Mouse (Mus musculus) adrenal gland, adult (tissue): ENCODE results near the gene Enox1.

Experiments
- DNase-seq, 2 experiments: peaks; one replicate each; pipeline ENCODE4 v3.0.0; 2022 to 2023; ENCODE audit warnings: low spot score in 1 of 2; ENCODE audit not compliant: inconsistent age in 2 of 2

The Enox1 gene

GRCm38 (mm10) chr14:77662273-77662672, 505.7 kb downstream of the Enox1 start:
- DNase-seq = no peak

- DNase-seq = no peak
Observed at GRCm38 (mm10) chr14:77662994-77663393, 506.4 kb downstream of the Enox1 start.

- DNase-seq = no peak
Observed at GRCm38 (mm10) chr14:77668096-77668495, 511.5 kb downstream of the Enox1 start.

DNA sequence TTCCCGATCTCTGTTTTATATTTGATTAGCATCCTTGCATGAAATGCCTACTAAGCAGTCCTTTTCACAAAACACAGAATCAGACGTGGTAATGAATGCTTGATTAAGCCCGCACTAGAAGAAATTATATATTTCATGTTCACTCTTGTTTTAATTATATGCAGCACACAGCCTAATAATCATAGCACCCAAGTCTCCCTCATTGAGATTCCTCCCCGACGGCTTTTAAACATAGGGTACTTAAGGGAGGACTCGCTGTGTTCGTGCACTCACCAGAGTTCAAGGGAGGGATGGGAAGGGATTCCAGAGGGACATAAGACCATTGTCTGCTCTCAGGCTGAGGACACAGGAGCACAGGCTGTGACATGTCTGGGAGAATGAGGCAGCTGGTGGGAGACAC, 512.9 kb downstream of the Enox1 start:
- DNase-seq = no peak

GRCm38 (mm10) chr14:77670945-77671344, 514.4 kb downstream of the Enox1 start:
- no peak for DNase-seq

GRCm38 (mm10) chr14:77671961-77672360, 515.4 kb downstream of the Enox1 start:
- no peak for DNase-seq

DNA sequence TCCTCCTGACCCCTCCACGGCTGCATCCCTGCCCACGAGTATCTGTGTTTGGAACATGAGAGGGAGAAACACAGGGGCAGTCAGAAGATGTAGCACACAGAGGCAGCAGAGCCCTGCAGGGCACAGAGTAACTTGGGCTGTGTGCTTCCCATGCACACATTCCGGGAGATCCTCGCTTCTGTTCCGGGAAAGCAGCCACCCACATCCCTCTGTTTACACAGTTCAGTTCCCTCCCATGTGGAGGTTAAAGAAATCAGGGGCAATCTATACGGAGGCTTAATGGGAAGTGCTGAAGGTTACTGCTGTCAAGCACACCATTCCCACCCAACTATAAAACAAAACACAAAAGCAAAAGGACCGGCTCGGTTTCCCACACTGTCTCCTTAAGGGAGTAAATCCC, 516.6 kb downstream of the Enox1 start:
- DNase-seq = no peak

DNA sequence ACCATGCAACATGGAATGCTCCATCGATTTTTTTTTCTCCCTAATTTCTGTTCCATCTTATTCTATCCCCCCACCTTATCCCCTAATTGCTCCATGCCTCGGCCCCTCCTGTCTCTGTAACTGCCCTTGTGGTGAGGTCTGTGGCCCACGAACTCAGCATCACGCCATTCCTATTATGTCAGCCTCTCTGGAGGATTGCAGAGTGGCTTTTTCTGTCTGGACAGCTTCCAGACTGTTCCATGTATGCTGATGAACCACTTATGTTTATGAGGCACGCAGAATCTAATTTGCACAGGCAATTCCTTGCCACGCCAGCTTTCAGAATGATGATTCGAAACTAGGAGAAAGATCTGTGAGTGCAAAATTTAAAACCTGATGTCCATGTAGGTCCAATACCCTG, 521.4 kb downstream of the Enox1 start:
- DNase-seq = no peak

DNA sequence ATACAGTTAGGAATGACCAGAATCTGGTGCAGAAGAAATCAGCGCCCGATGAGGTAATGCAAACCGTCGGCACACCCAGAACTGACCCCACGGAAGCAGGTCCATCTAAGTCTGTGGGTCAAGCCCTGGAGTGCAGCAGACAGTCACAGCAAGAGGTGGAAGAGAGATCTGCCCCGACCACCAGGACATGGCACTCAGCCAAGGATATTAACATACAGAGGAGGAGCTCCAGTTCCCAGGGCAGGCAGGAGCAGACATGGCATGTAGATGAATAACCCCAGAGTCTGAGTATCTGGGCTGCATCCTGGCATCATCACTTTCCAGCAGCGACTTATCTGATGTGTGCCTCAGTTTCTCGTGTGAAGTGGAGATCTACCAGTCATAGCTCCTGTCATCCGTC, 523.3 kb downstream of the Enox1 start:
- no peak for DNase-seq

GRCm38 (mm10) chr14:77682888-77683555, 526.5 kb downstream of the Enox1 start:
- no peak for DNase-seq

DNA sequence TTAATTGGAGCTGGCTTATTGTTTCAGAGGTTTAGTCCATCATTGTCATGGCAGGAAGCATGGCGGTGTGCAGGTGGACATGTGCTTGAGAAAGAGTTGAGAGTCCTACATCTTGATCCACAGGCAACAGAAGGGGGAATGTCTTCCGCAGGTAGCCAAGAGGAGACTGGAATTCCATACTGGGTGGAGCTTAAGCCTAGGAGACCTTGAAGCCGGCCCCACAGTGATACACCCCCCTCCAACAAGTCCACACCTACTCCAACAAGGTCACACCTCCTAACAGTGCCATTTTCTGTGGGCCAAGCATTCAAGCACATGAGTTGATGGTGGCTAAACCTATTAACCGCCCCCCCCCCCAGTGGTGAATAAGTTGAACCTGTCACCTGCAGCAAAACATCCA, 533.3 kb downstream of the Enox1 start:
- DNase-seq = no peak

GRCm38 (mm10) chr14:77705006-77705405, 548.4 kb downstream of the Enox1 start:
- DNase-seq = no peak

- DNase-seq = peak; percentile 30 to 72
Observed at GRCm38 (mm10) chr14:77706511-77707246, 550.1 kb downstream of the Enox1 start.

GRCm38 (mm10) chr14:77707279-77707678, 550.7 kb downstream of the Enox1 start:
- DNase-seq = no peak

GRCm38 (mm10) chr14:77708354-77709150, 552.0 kb downstream of the Enox1 start:
- no peak for DNase-seq

DNA sequence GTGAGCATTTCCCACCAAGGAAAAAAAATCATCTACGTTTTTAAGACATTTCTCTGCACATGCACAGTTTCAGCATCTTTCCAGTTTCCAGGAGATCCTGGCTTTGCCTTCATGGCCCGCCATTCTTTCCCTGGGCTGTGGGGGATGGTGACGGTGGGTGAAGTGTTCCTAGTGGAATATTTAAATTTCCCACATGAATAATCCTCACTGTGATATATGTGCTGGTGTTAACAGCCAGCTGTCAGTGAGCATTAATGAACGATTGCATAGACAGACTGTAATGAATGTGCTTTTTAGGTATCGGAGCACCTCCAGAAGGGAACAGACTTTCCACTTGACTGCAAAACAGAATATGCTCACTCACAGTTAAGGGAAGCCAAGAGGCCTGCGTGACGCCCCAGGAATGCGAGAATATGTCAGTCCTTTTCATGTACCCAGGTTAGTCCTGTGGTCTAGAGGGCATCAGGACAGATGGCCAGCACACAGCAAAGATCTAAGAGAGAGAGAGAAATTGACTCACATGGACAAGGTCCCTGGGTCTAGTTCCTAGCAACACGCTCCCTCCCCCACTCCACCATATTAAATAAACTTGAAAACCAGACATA, 558.5 kb downstream of the Enox1 start:
- DNase-seq = no peak

DNA sequence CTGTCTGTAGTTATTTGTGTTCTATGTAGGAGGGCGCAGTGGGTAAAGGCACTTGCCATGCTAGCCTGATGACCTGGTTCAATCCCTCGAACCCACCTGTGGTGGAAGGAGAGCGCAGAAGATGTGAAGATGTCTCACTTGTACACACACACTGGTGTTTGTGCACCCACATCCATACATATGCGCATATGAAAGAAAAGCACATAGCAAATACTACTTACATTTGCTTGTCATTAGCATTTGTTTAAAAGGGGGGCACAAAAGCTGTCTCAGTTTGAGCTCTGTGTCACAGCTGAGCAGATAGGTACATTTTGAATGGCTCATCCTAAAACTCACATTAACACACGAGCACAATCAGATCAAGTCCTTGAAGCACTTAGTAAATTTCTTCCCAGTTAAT, 560.4 kb downstream of the Enox1 start:
- DNase-seq = no peak

DNA sequence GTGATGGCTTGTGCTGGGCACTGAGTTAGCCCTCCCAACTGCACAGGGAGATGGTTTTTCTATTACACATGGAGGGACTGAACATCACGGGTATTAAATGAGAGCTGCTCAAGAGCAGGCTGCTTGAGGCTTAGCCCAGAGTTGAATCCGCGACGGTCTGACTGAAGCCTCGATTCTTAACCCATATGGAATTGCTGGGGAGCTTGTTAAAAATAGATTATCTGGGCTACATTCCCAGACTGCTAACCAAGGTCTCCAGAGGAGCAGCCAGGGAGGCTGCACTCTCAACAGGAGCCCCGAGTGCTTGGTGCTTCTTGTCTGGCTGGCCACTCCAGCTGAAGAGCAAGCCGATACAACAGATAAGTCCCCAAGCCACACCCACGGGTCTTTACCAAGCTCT, 562.3 kb downstream of the Enox1 start:
- peak in 1 of 2 experiments; percentile 52 for DNase-seq

GRCm38 (mm10) chr14:77738056-77738455, 581.5 kb downstream of the Enox1 start:
- peak; percentile 11 to 43 for DNase-seq

DNA sequence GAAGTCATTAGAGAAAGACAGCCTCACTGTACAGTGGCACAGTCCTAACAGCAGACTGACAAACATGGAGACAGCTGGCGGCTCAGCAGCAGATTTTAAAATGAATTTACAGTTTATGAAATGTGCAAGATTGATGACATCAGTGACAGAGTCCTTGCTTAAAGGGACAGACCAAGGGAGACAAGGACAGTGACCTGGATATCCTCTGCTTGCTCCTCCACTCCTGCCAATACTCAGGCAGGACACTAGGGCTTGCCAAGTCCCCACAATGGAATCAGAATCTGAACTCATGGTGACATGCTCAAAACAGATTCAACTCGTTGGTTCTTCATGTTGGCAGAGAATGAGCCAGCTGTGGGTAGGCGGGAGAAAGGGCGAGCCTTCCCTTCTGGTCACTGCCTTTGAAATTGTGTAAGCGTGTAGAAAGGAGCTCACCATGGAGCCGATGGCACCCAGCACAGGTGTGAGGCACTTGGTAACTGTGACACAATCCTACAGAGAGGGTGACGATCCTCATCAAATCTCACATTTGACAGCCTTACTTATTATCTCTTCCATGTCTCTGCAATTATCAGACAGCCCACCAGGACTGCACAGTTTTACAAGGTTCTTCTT, 582.3 kb downstream of the Enox1 start:
- DNase-seq = peak; percentile 34 to 81

DNA sequence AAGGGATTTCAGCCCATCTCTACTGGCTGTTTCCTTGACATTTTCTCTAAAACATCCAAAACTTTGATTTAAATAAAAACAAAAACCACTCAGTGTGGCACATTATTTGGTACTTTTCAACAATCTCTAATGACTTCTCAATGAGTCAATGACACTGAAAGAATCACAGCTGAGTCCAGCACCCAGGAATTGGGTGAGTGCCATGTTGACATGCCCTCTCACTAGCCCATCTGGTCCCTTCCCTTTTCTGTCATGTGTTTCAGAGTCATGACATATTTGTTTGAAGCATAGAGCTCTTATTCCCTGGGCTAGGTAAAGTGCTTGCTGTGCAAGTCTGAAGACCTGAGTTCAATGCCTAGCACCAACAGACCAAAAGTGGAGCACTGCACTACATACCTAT, 582.8 kb downstream of the Enox1 start:
- DNase-seq = peak in 1 of 2 experiments; percentile 31
